Mouse (Mus musculus): ENCODE measurements at regions not wholly inside any gene's neighbourhood (a gene's known extent, or its start where the extent isn't known, plus 50 kb on each side); places are given as distances from the start of the nearest gene placed in this dataset.

DNA sequence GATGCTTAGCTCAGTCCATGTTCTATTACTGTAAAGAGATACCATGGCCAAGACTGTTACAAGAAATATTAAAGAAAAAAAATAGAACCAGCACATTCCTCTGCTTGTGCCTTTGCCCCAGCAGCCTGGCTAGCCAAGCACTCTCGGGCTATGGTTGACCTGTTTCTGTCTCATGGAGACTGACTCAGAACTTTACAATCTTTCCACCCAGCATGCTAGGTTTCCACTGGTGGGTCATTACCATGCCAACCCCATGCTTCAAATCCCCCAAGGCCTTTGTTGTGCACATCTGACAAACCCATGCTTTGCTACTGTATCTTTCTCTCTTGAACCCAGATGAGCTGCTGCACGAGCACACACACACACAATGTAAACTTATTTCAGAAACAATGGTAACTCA lies 579.3 kb upstream of the 1700015G11Rik start:
- H3K4me1 ChIP-seq: no peaks in the 10 kb centered on the region
- H3K27ac ChIP-seq: no peak overlapping the region
- H3K4me3 ChIP-seq: no peak overlapping the region
- no peak overlapping the region for H3K4me2 ChIP-seq (replicated peaks)
- H3K9ac ChIP-seq: no peak overlapping the region
- no peak for ATAC-seq (ENCODE audit: low FRiP score)
- no peaks in the 10 kb centered on the region for H3K27me3 ChIP-seq
- H3K9me3 ChIP-seq (replicated peaks): no peaks in the 10 kb centered on the region
- H3K36me3 ChIP-seq: no peaks in the 10 kb centered on the region
- WGBS: 85% methylated on average over 2 of the region's 2 CpGs

DNA sequence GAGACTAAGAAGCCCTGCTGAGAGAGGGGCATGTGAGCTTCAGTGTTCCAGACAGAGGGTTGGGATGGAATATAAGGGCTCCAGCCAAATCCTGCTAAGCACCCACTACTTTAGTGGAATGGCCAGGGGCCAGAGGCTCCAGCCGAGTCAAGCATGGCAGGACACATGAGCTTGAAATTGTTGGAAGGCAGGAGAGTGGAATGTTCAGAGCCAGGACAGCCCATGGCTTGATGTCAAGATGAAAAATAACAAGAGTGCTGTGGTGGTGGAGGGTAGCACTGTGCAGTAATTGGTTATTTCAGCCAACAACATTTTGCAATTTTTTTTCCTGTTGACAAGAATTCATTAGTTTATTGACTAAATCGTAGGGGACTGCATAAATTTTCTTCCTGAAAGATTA lies 567.6 kb upstream of the 1700015G11Rik start:
- H3K4me1 ChIP-seq: no peaks in the 10 kb centered on the region
- H3K9me3 ChIP-seq (replicated peaks): no peaks in the 10 kb centered on the region
- ATAC-seq (ENCODE audit: low FRiP score): 0 out of 2 replicates have a peak, but pooled peaks have one; percentile 52
- no peak overlapping the region for H3K9ac ChIP-seq
- no peaks in the 10 kb centered on the region for H3K27me3 ChIP-seq
- no peaks in the 10 kb centered on the region for H3K36me3 ChIP-seq
- 72% methylated on average over 2 of the region's 2 CpGs for WGBS
- H3K4me3 ChIP-seq: no peak overlapping the region
- no peak overlapping the region for H3K27ac ChIP-seq
- no peak overlapping the region for H3K4me2 ChIP-seq (replicated peaks)
